Mouse (Mus musculus): Measurements from ENCODE around the gene Fmc1. TPM values are rescaled to one million over a fixed set of nuclear protein-coding genes. Genes with fewer than 3 reads are reported as not detected.
A peak's percentile ranks its signal among the peaks of the same experiment; 100 is the strongest.
"Not testable (repeated sequence)": the region's sequence is repeated elsewhere in the genome, so short reads cannot be mapped to it uniquely, and the experiment has no call there.

Gene Fmc1
- total RNA-seq (2021): 10 to 100 TPM; 52.9 to 55.7 TPM
- long read RNA-seq, transcript Fmc1-201 (2 exons, 479 nt): major isoform, 14 of 15 reads
- long read RNA-seq, partial matches to known transcripts: 1 of 15 reads
- long read RNA-seq, other reads (novel, unspliced or antisense): 0 of 15 reads

GRCm38 (mm10) chr6:38533428-38534405 is at the start of gene Fmc1:
Gene Fmc1 (plus strand): TSS chr6:38533502.
- DNase-seq (ENCODE audit: low spot score in 2 of 2): peak; percentile 99 to 100

GRCm38 (mm10) chr6:38492550-38492949 is 40.8 kb upstream of the Fmc1 start:
- DNase-seq (ENCODE audit: low spot score in 2 of 2): peak in 1 of 2 experiments; percentile 26

GRCm38 (mm10) chr6:38495641-38496040 is 37.7 kb upstream of the Fmc1 start:
- no peak for DNase-seq (ENCODE audit: low spot score in 2 of 2)

- no peak for DNase-seq (ENCODE audit: low spot score in 2 of 2)
Measured at GRCm38 (mm10) chr6:38512096-38512495, 21.2 kb upstream of the Fmc1 start.

GRCm38 (mm10) chr6:38512830-38513229 is 20.5 kb upstream of the Fmc1 start:
- no peak for DNase-seq (ENCODE audit: low spot score in 2 of 2)

GRCm38 (mm10) chr6:38515201-38515600 is 18.1 kb upstream of the Fmc1 start:
- DNase-seq (ENCODE audit: low spot score in 2 of 2): no peak

GRCm38 (mm10) chr6:38523851-38524250 is 9.5 kb upstream of the Fmc1 start:
- DNase-seq (ENCODE audit: low spot score in 2 of 2): no peak

- DNase-seq (ENCODE audit: low spot score in 2 of 2): peak in 1 of 2 experiments; percentile 27
Measured at GRCm38 (mm10) chr6:38531211-38531820, 2.0 kb upstream of the Fmc1 start.

- peak in 1 of 2 experiments; percentile 45 for DNase-seq (ENCODE audit: low spot score in 2 of 2)
Measured at GRCm38 (mm10) chr6:38532500-38533420, 542 bp upstream of the Fmc1 start.

GRCm38 (mm10) chr6:38534640-38535365 is 1.5 kb downstream of the Fmc1 start:
- peak; percentile 95 to 96 for DNase-seq (ENCODE audit: low spot score in 2 of 2)

- no peak for DNase-seq (ENCODE audit: low spot score in 2 of 2)
Measured at GRCm38 (mm10) chr6:38535366-38535690, 2.0 kb downstream of the Fmc1 start.

GRCm38 (mm10) chr6:38535788-38536187 is 2.5 kb downstream of the Fmc1 start:
- no peak for DNase-seq (ENCODE audit: low spot score in 2 of 2)

- DNase-seq (ENCODE audit: low spot score in 2 of 2): not testable (repeated sequence)
Measured at GRCm38 (mm10) chr6:38544141-38544540, 10.8 kb downstream of the Fmc1 start.

GRCm38 (mm10) chr6:38547005-38547404 is 13.7 kb downstream of the Fmc1 start:
- DNase-seq (ENCODE audit: low spot score in 2 of 2): not testable (repeated sequence)

- no peak for DNase-seq (ENCODE audit: low spot score in 2 of 2)
Measured at GRCm38 (mm10) chr6:38547707-38548106, 14.4 kb downstream of the Fmc1 start.

GRCm38 (mm10) chr6:38548595-38548994 is 15.3 kb downstream of the Fmc1 start:
- DNase-seq (ENCODE audit: low spot score in 2 of 2): not testable (repeated sequence)

GRCm38 (mm10) chr6:38549840-38550239 is 16.5 kb downstream of the Fmc1 start:
- not testable (repeated sequence) for DNase-seq (ENCODE audit: low spot score in 2 of 2)

GRCm38 (mm10) chr6:38550250-38551061 is 17.2 kb downstream of the Fmc1 start:
- DNase-seq (ENCODE audit: low spot score in 2 of 2): peak in 1 of 2 experiments; percentile 67

Measured in layer of hippocampus, adult 18-20 months (tissue).